In the genomic region with DNA sequence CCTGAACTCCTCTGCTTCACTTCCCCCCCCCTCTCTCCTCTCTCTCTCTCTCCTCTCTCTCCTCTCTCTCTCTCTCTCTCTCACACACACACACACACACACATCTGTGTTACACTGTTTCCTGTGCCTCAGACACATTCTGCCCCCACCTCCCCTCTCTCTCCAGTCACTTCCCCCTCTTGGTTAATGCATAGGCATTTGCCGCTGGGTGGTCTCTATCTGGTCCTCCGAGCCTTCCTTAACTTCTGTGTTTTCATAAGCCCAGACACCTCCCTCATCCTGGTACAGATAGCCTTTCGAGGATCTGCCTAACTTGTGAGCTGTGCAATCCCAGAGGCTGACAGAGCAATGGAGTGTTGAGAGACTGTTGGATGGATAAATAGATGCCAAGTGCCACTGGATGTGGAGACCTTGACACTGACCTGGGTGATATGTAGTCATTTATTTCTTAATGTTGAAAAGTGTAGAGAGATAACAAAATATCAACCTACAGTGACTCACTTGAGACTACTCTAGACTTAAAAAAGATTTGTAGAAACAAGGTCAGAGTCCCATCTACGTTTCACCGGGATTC, we compare ENCODE assay signal across 13 mouse cellular contexts. TPM values are rescaled to one million over a fixed set of nuclear protein-coding genes. Genes with fewer than 3 reads are reported as not detected.
A peak's percentile ranks its signal among the peaks of the same experiment; 100 is the strongest.
DNase-seq lines count a peak whose midpoint lies in the region; ATAC-seq and TF ChIP-seq lines count a peak whose summit lies in the region.
"Had no signal": no experiment of that assay in that cellular context is flagged by ENCODE, and none has a peak within 500 bp of the region (broad histone marks: within the 10 kb centered on the region; RNA-seq: fewer than 3 reads in every experiment).

No protein-coding gene starts in this region.

- H3K4me3 ChIP-seq in hindbrain, embryonic 10.5 days: no peak overlapping the region
- no peak overlapping the region for H3K4me3 ChIP-seq in hindbrain, embryonic 13.5 days
- no peak overlapping the region for H3K4me3 ChIP-seq in lung, embryonic 16.5 days (ENCODE audit: low read length)
- H3K4me3 ChIP-seq in lung, adult 2 months (replicated peaks; ENCODE audit: extremely low read depth, low read depth, low read length): no peak overlapping the region
- H3K4me3 ChIP-seq: forebrain, embryonic 15.5 days; heart, adult 2 months; liver, embryonic 12.5 days had no signal

- H3K4me2 ChIP-seq in hindbrain, embryonic 13.5 days: no peak overlapping the region
- H3K4me2 ChIP-seq in lung, embryonic 16.5 days (ENCODE audit: low read depth, low read length): no peak overlapping the region
- H3K4me2 ChIP-seq: forebrain, embryonic 15.5 days; liver, embryonic 12.5 days had no signal

- no peak for TF ChIP-seq POLR2A in lung, adult 2 months (IDR thresholded peaks at IDR 0.05; ENCODE audit: borderline replicate concordance, extremely low read depth, low read depth, low read length)

- peak; percentile 75 for DNase-seq in adrenal gland, adult 2 months
- DNase-seq in adrenal gland, postnatal 10 days: no peak
- no peak for DNase-seq in hindbrain, embryonic 10.5 days (ENCODE audit: low spot score)
- DNase-seq in lung, adult 2 months: no peak
- no peak for DNase-seq in ovary, postnatal 36 days (ENCODE audit: low spot score)
- DNase-seq: cerebellum, adult 8-10 months; heart, adult 2 months; kidney, postnatal 25 days had no signal

- ATAC-seq in hindbrain, embryonic 13.5 days (ENCODE audit: low FRiP score): no peak
- no peak for ATAC-seq in lung, embryonic 16.5 days (ENCODE audit: low read depth)
- 0 out of 2 replicates have a peak, but pooled peaks have one; percentile 27 for ATAC-seq in megakaryocyte, adult 5-6 weeks (ENCODE audit: poor library complexity, severe bottlenecking)
- ATAC-seq: forebrain, embryonic 15.5 days; liver, embryonic 12.5 days had no signal

- 58% methylated on average over 5 of the region's 5 CpGs for WGBS in hindbrain, embryonic 10.5 days
- WGBS in hindbrain, embryonic 13.5 days: 65% methylated on average over 5 of the region's 5 CpGs
- WGBS in lung, embryonic 16.5 days: 36% methylated on average over 5 of the region's 5 CpGs
- WGBS in lung, adult 2 months: 63% methylated on average over 5 of the region's 5 CpGs

- H3K4me1 ChIP-seq in hindbrain, embryonic 10.5 days (replicated peaks): peaks cover 33% of the 10 kb centered on the region
- peaks cover 20% of the 10 kb centered on the region for H3K4me1 ChIP-seq in hindbrain, embryonic 13.5 days (replicated peaks)
- H3K4me1 ChIP-seq in lung, embryonic 16.5 days (replicated peaks; ENCODE audit: control insufficient read depth, insufficient read depth, low read length): peaks cover 34% of the 10 kb centered on the region
- peaks cover 7% of the 10 kb centered on the region for H3K4me1 ChIP-seq in lung, adult 2 months (ENCODE audit: control insufficient read depth, insufficient read depth, low read length)

- H3K36me3 ChIP-seq in hindbrain, embryonic 10.5 days: no peaks in the 10 kb centered on the region
- H3K36me3 ChIP-seq in hindbrain, embryonic 13.5 days: no peaks in the 10 kb centered on the region
- no peaks in the 10 kb centered on the region for H3K36me3 ChIP-seq in lung, embryonic 16.5 days (ENCODE audit: control insufficient read depth, insufficient read depth, low read length)
- H3K36me3 ChIP-seq: forebrain, embryonic 15.5 days; liver, embryonic 12.5 days had no signal

- no peak for TF ChIP-seq CTCF in lung, adult 2 months (IDR thresholded peaks at IDR 0.05; ENCODE audit: insufficient read depth, low read length)

- 0 out of 2 replicates have a peak overlapping the region, but pooled peaks have one; percentile 6 for H3K27ac ChIP-seq in hindbrain, embryonic 10.5 days
- H3K27ac ChIP-seq in hindbrain, embryonic 13.5 days: no peak overlapping the region
- peak overlapping the region; percentile 20; the same call in 1 of the 2 replicates for H3K27ac ChIP-seq in lung, embryonic 16.5 days (ENCODE audit: low read length)
- H3K27ac ChIP-seq: forebrain, embryonic 15.5 days; liver, embryonic 12.5 days had no signal

- no peak overlapping the region for H3K9ac ChIP-seq in hindbrain, embryonic 13.5 days
- H3K9ac ChIP-seq in lung, embryonic 16.5 days (ENCODE audit: low read length): no peak overlapping the region
- H3K9ac ChIP-seq: forebrain, embryonic 15.5 days; liver, embryonic 12.5 days had no signal

- no peaks in the 10 kb centered on the region for H3K9me3 ChIP-seq in hindbrain, embryonic 10.5 days
- H3K9me3 ChIP-seq in hindbrain, embryonic 13.5 days: no peaks in the 10 kb centered on the region
- H3K9me3 ChIP-seq in lung, embryonic 16.5 days (ENCODE audit: control insufficient read depth, low read length): no peaks in the 10 kb centered on the region
- H3K9me3 ChIP-seq: forebrain, embryonic 15.5 days; liver, embryonic 12.5 days had no signal

- 0 out of 2 replicates have a peak, but pooled peaks cover 2% of the 10 kb centered on the region for H3K27me3 ChIP-seq in hindbrain, embryonic 10.5 days (ENCODE audit: insufficient read depth, poor library complexity, severe bottlenecking)
- no peaks in the 10 kb centered on the region for H3K27me3 ChIP-seq in hindbrain, embryonic 13.5 days
- H3K27me3 ChIP-seq in lung, embryonic 16.5 days (ENCODE audit: control insufficient read depth, insufficient read depth, low read depth, low read length): no peaks in the 10 kb centered on the region
- H3K27me3 ChIP-seq: forebrain, embryonic 15.5 days; liver, embryonic 12.5 days had no signal

RNA-seq across cellular contexts. Expression of a gene that starts 29.0 kb away (rescaled TPM):
- total RNA-seq in adrenal gland, adult 2 months (2021): 100 to 1,000 TPM in 1 of 2 experiments, 10 to 100 TPM in 1; 92.5 to 190 TPM
- 180 and 195 TPM in 2 replicates for polyA plus RNA-seq in adrenal gland, adult 2 months (2012; rRNA removed)
- total RNA-seq in adrenal gland, postnatal 10 days (2021): 10 to 100 TPM; 81.0 to 82.3 TPM
- 0.65 and 1.5 TPM in 2 replicates for polyA plus RNA-seq in hindbrain, embryonic 10.5 days (2016; fragmentation: Nextera tagmentation; extraction: Ambion mirVana)
- polyA plus RNA-seq in hindbrain, embryonic 13.5 days (2015; fragmentation: Nextera tagmentation; extraction: Ambion mirVana): 3.2 and 3.6 TPM in 2 replicates
- 24.9 and 25.0 TPM in 2 replicates for polyA plus RNA-seq in lung, embryonic 16.5 days (2015; fragmentation: Nextera tagmentation; extraction: Ambion mirVana)
- polyA plus RNA-seq in lung, adult 2 months (2012; rRNA removed): 9.2 and 14.8 TPM in 2 replicates
- not detected in 2 replicates for total RNA-seq in megakaryocyte, adult 5-6 weeks (2015)
- total RNA-seq in megakaryocyte, adult 5-6 weeks (2017): not detected in 2 replicates
